Mouse (Mus musculus) cerebellum, postnatal 36 days (tissue): ENCODE measurements around the gene Taf1a.
"Not testable (repeated sequence)": the region's sequence is repeated elsewhere in the genome, so short reads cannot be mapped to it uniquely, and the experiment has no call there.

ENCODE experiments used
- DNase-seq, 2 experiments: peaks; one replicate each; pipeline ENCODE4 v3.0.0; 2021 to 2022; ENCODE audit warnings: mixed read lengths in 2 of 2

Gene Taf1a

DNA sequence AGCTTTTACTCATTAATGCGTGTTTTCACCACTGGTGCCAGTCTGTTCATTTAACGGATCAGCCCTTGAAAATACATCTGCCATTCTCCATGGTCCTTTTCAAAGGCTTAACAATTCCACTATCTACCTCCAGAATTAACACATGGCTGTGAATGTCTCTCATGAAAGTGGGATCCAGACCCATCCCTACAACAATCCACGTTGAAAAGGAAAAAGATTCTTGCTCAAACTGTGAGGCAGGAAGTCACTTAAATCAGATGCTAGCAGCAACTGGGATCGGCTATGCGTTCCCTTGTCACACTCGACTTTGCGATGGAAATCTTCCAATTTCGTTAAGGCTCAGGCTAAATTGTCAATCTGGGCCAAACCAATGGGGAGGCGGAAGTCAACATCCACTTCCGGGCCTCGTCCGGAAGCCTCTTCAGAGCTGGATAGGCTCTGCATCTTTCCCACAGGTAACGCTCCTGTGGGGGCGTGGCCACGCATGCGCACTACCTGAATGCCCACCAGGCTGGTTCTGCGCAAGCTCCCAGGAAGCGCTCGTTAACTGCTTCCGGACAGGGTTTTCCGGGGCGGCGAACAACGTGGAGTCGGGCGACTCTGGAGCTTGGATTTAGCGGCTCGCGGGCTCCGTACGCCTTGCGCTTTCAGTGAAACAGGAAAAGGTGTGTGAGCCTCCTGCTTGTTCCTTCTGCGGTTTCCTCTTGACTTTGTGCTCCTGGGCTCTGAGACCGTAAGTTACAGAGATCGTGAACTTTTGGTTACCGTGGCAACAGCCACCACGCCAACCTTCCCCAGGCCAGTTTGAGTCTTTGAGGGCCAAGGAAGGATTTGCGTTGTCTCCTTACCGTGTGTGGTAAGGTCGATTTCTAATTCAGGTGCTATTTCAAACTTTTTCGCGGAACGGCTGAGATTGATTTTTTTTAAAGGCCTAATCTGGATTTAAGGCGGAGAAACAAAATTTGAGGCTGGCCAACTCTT, at the start of gene Taf1a:
Gene Taf1a (plus strand): TSS at position 556 of the 981 bp plus-strand sequence.
- DNase-seq = peak; percentile 92 to 96

DNA sequence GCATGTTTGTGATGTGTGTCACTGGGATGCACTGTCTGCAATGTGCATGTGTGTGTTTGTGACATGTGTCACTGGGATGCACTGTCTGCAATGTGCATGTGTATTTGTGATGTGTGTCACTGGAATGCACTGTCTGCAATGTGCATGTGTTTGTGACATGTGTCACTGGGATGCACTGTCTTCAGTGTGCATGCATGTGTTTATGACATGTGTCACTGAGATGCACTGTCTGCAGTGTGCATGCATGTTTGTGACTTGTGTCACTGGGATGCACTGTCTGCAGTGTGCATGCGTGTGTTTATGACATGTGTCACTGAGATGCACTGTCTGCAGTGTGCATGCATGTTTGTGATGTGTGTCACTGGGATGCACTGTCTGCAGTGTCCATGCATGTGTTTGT, 45.9 kb upstream of the Taf1a start:
- not testable (repeated sequence) for DNase-seq

DNA sequence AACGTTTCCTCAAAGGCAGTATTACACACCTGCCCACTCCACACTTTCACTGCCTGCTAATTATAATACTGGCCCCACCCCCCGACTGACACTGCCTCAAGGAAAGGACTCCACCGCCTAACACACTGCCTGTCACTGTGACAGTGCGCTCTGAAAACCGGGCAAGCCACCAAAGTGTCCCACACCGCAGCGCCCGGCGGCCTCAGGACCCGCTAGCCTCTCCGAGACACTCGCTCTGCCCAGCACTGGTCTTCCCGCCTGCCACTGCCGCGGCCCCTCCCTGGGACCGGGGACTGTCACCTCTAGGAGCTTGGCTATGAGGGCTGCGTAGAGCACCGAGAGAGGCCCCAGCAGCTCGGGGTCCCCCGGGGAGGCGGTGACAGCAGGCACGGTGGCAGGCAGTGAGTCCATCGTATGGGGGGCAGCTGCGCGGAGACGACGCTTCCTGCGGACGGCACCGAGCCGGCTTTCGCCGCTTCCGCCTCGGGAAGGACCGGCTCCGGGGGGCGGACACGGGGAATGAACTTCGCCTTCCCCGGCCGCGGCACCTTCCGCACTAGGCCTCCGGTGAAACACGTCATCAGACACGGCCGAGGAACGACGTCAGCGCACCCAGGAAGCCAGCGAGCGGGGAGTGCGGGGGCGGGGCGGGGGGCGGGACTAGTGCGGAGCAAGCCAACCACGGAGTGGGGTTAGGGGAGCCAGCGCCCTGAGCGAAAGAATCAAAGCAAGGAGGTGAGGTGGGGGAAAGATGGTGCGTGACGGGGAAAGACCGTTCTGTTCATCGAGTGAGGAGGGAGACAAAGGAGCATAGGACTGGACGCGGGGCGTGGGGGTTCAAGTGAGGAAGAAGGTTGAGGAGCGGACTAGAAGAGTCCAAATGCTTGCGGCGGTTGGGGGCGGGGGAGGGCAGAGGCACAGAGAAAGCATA, 43.6 kb upstream of the Taf1a start:
- DNase-seq = peak; percentile 83 to 84

DNA sequence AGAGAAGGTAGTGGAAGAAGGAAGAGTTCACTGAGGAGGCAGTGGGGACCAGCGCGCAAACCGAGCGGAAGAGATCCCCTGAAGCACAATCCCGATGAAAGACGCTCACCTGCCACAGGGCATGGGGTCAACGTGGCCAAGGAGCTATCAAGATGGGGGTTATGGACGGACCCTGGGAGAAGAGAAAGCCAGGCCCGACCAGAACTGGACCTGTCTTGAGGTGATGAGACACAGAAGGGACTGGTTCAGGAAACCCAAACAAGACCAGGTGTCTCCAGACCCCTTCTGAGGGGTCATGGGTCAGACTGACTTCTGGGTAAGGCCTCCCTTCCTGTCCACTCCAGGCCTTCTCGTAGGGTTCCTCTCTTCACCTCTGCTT, 43.0 kb upstream of the Taf1a start:
- no peak for DNase-seq

DNA sequence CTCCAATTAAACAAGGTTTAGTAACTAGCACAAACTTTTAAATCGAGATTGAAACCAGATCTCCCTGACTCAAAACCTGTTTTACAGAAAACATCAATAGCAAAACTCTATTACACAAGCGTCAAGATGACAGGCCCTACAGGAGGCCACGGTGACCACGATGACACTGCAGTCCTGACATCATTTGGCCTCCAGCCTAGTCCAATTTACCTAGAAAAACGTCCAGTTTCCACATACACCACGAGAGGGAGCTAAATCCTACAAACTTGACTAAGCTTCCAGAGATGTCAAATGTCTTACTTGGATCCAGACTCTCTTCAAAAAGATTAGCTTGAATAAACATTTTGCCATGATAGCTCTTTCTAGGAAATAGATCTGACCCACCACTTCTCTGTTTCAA, 38.9 kb upstream of the Taf1a start:
- DNase-seq = peak; percentile 56 to 78

DNA sequence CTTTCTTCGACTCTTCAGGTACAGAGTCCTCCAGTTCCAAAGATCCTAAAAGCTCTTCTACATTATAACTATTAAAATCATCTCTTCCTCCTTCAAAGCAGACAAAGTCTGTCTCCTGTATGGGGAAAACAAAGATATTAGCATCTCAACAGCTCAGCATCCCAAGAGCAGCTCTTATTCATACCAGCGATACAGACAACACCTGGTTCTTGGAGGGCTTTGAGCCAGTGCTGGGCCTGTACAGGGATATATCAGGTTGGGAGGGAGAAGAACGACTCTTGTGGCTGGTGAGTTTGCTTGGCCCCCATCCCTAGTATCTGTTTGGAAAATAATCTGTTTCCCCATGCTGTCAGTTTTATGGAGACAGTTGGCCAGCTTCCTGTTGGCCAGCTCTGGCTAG, 29.9 kb upstream of the Taf1a start:
- no peak for DNase-seq

DNA sequence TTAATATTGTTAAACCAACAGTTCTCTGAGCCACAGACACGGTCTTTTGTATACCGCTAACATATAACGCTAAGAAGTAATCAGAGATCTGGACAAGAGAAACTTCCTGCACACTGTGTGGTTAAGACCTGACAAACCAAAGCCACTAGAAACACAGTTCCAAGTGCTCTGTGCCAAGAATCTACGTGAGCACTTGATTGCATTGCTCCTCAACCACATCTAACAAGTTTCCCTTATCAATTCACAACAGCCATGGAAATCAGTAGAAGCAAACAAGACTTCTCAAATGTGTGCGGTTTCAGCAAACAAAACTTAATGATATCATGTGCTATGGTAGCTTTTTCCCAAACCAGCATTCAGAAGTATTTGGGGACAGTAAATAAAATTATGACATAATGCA, 26.5 kb upstream of the Taf1a start:
- no peak for DNase-seq

DNA sequence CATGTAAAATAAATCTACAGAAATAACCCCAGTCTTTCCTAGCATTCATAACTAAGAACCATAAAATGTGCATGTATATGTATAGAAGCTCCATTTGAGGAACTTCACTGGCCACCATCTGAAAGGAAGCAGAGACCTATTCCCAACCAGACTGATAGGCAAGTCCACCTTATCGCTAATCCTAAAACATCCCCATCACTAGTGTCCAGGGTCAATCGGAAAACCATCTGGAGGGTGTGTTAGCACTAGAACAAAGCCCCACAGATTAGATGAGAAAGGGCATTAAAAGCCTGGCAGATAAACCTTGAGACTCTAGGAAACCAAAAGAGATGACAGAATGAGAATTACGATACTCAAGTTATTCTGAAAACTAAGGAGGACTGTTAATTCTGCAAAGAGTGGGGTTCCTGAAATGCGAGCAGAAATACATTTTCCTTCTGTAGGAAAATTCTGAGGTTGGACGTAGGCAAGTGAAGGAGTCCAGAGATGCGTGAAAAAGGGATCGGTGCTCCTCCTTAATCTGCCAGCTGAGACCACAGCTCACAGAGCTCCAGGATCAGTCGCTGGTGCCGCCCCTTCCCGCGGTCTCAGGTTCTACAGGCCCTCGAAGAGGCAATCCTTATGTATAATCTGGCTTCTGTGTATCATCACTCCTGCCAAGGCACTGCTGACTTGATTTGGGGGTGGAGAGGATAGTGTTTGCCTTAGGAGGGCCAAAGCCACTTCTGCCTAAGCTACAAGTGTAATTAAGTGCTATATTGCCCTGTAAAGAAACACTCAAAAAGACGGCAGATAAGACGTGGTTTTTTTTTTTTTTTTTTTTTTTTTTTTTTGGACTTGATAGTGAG, 25.8 kb upstream of the Taf1a start:
- DNase-seq = no peak

DNA sequence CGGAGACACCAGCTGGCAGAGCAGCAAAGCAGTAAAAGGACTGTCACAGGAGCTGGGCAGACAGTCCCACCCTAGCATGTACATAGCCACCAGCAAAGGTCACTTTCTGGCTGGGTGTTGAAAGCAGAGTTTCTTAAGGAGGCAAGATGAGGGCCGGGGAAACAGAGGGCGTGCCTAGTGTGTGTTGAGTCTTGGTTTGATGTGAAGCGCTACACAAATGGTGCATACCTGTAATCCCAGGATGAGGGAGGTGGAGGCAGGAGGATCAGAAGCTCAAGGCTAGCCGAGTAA, 25.3 kb upstream of the Taf1a start:
- no peak for DNase-seq

DNA sequence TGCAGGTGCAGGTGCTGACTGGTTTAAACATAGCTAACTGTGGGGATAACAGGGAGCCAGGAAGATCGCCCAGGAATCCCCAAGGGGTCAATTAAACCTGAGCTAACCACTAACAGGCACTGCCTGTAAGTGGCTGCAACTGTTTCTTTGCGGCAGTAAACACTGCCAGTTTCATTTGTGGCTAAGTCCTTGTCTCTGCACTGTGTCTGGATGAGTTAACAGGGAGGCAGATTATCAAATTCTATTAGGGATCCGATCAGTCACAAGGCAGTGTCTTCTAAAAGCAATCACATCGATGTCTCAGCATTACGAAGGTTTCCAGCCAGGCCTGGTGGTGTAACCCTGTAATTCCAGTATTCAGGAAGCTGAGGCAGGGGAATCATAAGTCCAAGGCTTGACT, 22.4 kb upstream of the Taf1a start:
- no peak for DNase-seq

DNA sequence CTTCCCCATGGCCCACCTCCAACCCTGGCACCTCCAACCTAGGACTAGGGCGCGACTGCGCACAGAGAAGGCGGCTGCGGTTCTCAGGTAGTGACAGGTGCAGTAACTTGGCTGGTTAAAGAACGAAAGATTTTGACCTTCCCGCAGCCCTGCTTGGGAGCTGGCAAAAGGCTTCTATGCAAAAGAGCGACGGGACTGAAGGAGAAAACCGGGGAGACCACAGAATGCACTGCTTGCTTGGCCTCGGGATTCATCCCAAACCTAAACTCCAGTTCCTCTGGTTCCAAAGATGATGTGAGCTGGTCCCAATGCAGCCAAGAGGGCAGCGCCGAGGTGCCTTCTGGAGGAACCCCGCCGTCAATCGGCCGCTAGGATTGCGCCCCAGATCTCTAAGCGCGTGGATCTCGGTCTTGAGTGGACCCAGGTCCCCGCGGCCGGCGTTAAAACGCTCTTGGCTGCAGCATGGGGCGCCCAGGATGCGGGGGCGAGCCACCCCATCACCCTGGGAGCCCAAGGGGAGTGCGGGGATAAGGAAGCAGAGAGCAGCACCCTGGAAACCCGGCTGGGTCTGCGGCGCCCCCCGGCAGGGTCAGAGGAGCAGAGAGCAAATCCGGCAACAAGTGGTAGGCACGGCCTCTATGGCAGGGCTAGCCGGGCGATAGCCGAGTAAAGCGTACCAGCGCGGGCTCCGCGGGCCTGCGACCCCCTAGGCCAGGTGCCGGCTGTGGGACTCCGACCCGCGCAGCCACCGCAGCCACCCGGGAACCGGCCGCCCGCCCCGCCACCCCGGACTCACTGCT, 20.0 kb upstream of the Taf1a start:
- DNase-seq = peak; percentile 37 to 39

DNA sequence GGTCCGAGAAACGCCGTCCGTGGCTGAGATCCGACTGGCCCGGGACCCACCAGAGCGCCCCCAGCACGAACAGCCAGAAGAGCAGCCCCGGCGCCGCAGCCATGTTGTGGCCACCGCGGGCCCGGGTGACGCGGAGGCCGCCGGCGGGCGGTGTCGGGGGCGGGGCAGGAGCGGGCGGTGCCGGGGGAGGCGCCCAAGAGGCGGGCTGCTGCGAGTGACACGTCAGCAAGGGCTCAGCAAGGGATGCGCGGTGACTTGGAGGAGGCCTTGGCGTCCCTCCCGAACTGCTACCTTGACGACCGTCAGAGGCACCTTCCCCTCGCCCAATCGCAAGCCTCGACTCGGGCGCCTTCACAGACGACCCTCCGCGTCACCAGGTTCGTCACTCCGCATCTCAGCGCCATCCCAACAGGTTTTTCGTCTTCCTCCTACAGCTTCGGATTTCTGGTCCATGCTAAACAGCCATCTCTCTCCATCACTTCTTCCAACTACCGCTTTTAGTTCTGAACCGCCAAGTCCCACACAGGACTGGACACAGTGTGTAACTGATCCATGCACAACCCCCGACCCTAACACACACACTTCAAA, 19.3 kb upstream of the Taf1a start, which contains the start of gene Mia3:
Gene Mia3 (minus strand): TSS at position 127 of the 588 bp plus-strand sequence.
- peak; percentile 98 to 99 for DNase-seq

DNA sequence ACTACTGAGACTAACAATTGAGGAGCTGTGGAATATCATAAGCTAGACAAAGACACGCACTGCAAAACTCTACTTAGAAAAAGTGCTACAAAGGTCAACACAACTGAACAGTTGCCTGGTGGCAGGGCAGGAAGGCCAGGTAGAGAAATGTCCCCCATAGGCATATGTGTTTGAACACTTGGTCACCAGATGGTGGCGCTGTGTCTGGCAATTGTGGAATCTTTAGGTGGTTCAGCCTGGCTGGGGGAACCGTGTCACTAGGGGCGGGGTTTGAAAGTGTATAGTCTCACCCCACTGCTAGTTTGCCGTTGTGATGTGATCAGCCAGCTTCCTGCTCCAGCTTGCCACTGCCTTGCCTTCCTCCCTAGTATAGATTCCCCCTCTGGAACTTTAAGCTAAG, 14.1 kb upstream of the Taf1a start:
- no peak for DNase-seq

DNA sequence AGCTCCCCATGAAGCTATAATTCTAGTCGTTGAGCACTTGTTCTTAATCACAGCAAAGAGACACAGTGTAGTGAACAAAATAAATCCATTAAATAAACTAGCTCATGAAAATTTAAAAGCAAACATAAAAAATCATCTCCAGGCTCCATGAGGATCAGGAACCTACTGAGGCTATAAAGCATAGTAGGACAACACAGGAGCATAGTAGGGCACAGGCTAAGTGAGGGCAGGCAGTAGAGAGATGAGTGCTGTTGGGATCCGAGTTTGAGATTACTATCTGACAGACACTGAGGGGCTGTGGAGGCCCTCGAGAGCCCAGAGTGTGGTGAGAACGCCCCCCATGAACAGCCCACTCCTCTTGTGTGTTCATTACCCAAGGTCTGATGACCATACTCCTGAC, 11.7 kb upstream of the Taf1a start:
- no peak for DNase-seq

DNA sequence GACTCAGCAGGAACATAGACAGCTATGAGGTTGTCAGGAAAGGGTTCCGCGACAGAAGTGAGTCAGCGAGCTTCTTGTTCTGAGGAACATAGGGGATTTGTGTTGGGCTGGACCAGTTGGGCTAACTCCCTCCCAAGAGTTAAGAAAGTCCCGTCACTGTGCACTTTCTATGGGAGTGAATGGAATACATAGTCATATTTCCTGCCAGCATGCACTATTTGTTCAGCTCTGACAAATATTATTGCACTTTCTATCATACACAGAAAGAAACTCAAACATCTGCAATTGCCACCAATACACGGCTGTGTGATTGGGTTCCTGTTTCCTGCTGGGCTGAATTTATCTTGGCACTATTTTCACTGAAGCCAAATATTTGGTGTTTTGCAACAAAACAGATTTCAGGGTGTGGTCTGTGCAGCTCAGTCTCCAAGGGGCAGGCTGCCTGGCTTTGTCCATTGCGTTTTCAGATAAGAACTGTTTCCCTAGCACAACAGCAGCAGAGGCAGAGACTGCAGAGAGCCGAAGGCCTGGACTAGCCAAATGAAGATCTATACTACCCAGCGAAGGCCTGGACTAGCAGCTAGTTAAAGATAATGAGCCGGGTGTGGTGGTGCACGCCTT, 10.3 kb upstream of the Taf1a start:
- no peak for DNase-seq

DNA sequence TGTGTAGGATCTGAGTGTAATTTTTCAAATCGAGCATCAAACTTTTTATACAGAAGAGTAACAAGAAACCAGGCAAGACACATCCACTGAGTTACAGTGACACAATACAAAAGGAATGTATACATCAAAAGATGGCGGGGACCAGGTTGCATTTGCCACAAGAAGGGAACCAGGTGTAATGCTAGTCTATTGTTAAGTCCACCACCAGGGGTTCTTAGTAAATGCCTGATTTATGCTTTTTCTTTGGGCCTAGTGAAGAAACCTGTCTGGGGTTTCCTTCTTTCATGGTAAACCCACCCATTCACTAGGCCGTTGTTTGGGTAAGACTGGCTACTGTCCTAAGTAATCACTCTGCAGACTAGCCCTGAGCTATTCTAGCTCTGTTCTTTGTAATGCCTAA, 9.4 kb upstream of the Taf1a start:
- not testable (repeated sequence) for DNase-seq

DNA sequence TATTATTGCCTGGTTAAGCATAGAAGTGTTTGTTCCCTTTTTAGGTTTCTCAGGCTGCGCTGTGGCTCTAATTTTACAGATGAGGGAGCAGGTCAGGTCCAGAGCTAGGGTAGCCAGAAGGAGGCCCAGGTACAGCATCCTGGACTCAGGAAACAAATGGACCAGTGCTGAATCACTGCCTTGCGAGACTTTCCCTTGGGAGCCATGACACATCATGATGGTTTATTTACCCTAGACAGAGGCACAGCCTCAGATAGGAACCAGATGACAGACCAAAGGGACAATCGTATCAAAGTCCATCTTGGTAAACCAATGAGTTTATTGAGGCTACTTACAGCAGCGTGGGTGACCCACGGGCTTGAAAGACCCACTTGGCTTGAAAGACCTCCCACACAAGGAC, 7.0 kb upstream of the Taf1a start:
- DNase-seq = no peak

DNA sequence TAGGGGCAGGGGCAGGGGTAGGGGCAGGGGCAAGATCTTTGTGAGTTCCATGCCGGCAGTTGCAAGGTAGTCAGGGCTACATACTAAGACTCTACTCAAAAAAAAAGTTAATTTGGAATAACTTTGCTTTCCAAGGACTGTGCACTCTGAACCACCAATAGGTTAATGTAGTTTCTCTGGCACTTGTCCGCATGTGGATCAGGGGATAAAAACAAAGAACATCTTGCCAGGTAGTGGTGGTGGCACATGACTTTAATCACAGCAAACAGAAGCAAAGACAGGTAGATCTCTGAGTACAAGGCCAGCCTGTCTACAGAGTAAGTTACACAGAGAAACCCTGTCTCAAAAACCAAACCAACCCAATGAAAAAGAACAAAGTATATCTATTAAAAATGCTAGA, 6.2 kb upstream of the Taf1a start:
- DNase-seq = no peak

DNA sequence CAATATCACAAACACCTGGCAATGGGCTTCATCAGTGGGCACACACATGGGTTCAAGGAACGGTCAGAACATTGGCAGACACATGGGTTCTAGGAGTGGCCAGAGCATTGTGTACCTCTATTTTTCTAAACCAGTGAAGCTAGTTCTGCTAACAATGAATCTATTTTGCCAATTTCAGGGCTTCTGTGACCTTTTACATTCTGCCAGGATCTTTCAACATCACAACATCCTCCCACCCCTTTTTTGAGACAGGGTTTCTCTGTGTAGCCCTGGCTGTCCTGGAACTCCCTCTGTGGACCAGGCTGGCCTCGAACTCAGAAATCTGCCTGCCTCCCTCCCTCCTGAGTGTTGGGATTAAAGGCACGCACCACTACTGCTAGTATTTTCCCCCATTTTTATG, 1.4 kb upstream of the Taf1a start:
- DNase-seq = not testable (repeated sequence)

DNA sequence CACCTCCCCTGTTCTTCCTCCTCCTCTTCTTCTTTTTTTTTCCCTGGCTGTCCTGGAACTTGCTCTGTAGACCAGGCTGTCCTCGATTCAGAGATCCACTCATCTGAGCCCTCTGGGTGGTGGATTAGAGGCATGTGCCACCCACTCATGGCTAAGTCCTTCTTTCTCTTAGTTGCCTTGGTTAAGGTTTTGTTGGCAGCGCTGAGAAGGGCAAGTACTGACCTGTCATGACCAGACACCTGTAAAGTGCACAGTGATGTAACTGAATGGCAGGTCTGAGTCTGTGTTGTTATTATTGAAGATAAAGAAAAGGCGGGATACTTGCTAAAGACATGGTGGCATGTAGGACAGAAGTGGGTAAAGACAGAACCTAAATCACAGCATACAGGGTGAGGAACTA, 14.6 kb downstream of the Taf1a start:
- no peak for DNase-seq
